Mouse (Mus musculus): ENCODE results near the gene Pde10a. TPM values are rescaled to one million over a fixed set of nuclear protein-coding genes. Genes with fewer than 3 reads are reported as not detected.

Pde10a gene
- total and polyA plus RNA-seq, 3 experiments = 13.8 to 36.2 (median 21.4) TPM

DNA sequence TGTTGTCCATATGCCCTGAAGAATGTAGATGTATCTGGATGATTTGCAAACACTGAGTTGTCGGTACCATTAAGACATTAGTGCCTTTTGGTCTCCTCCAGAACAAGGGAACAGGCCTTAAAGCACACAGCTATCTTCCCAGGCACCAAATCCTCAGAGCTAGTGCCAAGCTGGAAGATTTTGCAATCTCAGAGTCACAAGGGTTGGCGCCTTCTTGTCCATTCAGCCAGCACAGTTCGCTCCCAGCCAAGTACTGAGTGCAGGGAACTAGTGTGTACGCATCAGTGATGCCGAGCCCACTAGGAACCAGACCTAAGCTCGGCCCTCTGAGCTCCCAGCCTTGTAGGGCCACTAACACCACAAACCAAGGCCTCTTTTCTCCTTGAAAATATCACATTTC lies 440.0 kb downstream of the Pde10a start:
- no peak for DNase-seq

DNA sequence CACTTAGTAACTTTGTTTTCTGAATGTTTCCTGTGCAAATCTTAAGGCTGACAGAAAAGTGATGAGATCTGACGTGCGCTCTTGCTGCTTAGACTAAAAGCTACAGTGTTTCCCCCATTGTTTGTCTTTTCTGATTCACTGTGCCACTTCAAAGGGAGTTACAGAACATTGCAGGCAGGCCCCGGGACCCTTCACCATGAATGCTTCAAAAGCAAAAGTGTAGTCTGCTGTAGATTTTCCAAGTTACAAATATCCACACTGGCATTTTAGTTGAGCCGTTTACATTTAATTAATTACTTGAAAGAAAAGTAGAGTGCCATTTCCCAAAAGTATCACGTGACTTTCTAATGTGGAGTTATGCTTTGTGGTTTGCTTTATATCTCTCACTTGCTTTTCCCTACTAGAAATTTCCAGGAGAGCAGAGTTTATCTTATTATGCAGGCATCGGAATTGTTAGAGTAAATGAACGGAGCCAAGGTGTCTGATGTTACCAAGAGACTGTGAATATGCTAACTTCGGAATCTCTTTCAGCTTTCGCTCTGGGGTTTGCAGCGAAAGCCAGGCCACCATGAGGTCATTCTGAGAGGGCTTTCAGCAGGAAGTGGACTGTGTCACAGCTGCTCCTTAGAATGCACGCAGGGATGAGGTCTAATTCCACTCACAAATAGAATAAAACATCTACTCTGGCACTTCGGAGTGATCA lies 447.1 kb downstream of the Pde10a start:
- no peak for DNase-seq

DNA sequence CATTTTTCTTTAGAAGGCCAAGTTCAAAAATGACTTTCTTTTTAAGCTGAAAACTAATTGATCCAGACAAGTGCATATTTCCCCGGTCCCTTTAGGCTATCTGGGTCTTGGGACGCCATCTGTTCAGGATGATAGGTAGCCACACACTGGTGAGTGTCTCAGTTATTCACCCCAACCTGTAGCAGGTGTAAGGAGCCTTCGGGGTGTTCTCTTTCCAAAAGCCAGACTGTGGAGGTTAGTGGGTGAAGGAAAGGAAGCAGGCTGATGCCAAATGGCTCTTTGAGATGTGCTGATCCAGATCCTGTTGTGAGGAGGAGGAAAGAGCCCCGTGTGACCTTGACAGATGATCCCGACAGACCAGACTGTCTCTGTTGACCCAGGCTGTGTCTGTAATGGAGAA lies 448.2 kb downstream of the Pde10a start:
- DNase-seq = no peak

DNA sequence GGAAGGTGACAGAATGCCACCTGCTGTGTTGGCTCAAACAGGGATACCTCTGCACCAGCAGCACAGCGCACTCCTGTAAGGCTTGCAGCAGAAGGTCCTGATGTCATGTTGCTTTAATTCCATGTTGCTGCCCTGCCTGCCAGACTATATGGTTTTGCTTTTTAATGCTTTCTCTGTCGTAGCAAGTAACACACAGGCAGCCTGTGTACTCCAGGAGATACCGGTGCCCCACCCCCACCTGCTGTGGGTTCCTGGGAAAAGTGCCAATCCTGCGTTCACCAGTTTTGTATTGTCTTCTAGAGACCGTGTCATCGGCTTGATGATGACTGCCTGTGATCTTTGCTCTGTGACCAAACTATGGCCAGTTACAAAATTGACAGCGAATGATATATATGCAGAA lies 449.3 kb downstream of the Pde10a start:
- DNase-seq = no peak

DNA sequence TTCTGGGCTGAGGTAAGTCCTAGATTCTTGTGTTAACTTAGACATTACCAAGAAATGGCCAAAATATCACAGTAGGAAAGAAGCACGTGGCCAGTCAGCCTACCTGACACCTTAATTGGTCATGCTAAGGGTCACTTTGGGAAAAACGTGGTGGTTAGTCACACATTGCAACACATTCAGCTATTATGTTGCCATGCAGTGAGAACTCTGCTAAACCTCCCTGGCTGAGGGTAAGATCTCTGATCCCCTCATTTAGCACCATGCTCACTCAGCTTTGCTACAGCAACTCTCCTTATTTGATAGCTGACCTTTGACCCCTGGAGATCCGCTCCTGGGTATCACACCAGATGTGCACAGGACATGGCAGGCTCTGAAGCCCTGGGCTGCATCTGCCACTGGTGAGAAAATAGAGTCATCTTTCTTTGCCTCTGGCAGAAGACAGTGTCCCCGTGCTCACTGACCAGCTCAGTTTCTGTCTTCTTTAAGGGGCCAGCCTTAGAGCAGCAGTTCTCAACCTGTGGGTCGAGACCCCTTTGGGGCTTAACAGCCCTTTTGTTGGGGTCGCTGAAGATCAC lies 449.7 kb downstream of the Pde10a start:
- DNase-seq = no peak

DNA sequence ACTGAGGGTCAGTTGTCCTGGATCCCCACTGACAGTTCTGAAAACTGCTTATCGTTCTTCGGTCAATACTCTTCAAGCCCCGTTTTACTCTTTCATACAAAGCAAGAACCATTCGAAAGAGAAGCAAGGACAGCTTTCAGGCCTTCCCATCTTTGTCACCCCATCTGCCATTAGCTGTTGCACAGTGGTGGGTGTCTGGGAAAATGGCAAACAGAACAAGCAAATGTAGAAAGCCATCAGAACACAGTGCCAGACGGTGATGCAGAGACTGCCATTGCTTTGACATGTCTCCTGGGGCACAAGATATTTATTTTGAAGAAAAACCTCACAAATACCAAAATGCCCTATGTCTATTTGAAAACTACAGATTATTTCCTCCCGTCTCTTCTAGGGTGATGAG lies 451.6 kb downstream of the Pde10a start:
- DNase-seq = no peak

DNA sequence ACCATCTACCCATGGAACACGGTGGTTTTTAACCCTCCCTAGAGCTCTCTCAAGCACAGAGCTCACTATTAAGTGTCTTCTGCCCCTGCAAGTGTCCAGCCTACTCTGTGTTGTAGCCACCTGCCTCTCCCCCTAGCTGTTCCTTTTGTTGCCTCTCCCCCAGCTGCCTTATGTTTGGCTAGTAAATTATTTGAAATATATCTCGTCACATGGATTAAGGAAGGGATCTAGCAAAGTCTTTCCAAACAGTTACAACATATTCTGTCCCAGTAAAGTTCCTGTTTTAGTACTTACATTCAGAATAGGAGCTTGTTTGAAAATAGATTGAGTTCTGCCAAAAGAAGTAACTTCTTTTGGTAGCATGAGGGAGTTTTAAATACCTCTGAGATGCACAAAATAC lies 452.1 kb downstream of the Pde10a start:
- no peak for DNase-seq

DNA sequence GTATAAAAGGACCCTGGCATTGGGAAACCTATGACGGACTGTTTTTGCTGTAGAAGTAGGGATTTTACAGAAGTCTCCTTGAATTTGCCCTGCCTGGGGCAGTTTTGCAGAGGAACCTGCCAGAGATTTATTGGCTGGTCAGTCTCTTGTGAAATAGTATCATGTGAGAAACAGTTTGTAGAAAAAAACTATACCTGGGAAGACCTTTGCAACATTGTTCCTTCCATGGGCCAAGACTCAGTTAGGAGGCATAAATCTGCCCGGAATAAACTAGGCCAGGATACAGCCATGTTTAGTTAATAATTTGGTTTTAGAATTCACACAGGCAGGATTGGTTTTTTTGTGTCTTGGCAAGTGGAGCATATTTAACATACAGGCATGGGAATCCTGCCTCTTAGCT lies 458.4 kb downstream of the Pde10a start:
- no peak for DNase-seq

DNA sequence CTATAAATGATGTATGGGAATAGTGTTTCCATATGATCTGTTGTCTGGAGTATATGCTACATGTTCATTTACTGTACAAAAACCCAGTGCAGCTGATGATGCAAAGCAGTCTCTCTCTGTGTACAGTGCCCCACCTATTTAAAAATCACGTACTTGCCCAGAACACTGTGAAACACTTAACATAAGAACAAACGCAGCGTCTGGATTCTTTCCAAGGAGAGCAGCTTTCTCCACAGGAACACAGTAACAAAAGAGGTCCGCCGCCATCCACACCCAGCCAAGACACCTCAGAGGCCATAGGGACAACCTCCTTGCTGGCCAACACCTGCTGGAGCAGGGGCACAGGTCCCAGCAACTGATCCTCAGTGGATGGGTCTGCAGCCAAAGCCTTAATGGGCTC lies 460.5 kb downstream of the Pde10a start:
- no peak for DNase-seq

DNA sequence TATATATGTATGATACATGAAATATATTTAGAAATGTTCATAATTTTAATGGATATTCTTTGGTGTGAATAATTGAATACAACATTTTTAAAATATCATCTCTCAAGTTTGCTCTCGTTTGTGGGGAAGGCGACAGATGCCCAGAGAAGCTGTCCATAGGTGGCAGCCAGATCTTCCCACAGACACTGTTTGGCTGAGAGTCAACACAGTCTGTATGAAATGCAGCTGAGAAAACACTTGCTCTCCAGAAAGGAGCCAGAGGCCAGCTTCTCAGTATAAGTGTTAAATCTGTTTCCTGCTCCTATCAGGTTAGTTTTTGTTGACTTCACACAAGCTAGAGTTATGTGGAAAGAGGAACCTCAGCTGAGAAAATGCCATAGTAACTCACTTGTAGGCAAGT lies 461.4 kb downstream of the Pde10a start:
- no peak for DNase-seq

DNA sequence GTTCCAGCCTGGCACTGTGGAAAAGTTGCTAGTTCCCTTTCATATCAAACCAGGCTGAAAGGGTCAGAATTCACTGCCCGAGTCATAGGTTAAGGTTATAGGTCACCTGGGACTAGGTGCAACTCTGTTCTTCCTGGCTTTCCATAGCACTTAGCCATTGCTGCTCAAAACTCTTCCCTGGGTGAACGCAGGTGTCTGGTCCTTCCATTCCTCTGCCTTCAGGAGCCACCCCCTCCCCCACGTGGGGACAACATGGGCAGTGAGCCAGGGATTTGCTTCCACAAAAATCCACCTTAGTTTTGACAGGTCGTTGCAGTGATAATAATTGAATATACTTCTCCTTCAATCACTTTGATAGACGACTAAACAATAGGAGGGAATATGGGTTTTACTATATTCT lies 462.2 kb downstream of the Pde10a start:
- DNase-seq = peak; percentile 13

DNA sequence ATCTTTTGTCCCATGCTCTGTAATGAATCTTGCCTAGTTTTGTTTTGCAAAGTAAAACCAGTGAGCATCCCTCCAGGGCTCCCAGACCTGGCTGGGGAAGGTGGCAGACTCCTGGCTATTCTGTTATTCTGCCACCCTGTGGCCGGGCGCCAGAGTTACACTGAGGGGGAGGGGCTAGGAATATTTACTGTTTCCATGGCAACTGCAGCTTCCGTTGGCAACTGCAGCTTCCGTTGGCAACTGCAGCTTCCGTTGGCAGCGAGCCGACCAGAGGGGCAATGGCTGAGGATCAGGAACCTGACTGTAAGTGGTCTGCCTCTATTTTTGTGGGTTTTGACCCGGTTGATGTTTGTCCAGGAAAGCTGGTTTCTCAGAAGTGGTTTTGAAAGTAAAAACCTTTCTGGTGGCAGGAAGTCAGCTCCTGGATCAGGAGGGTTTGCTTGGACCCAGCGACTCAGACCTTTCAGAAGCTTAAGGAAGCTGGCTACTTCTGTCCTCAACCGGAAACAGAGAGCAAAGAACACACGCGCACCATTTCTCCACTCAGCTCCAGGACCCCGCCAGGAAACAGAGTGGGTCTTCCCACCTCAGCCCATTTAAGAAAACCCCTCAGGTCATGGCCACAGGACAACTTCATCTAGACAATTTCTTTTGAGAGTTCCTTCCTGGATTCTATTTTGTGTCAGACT lies 463.1 kb downstream of the Pde10a start, which contains the start of gene 1700010I14Rik:
Gene 1700010I14Rik (plus strand): TSS at position 215 of the 689 bp plus-strand sequence.
- DNase-seq = peak; percentile 90

DNA sequence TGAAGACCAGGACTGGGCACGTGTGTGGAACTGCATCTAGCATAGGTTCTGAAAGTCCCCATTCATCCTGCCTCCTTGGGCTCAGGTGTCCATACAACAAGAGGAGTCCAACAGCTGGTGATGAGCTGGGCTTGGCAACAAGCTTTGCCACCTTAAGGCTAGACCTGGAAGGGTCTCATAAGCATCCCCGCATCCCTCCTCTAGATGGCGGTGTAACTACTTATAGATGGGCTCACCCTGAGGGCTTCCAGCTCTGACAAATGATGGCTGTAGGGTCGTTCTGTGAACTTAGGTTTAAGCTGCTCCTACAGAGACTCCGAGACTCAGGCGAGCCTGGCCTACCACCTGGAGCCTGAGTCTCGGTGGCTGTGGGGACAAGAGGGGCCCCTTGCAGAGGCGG lies 466.0 kb downstream of the Pde10a start:
- no peak for DNase-seq

DNA sequence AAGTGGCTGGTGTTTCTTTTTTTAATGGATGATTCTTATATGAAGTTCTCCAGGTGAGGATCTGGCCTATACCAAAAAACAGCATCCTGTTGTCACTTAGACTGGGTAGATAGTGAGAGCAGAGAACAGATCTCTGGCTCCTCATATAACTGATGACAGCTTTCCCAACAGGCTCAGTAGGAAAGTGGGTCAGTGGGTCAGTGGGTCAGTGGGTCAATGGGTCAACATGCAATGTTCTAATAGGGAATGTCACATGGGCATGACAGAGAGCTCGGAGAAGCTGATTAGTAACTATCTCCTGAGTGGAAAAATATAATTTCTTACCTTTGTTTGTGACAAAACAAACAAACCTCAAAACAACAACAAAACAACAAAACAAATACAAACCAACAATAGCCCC lies 470.2 kb downstream of the Pde10a start:
- peak; percentile 35 for DNase-seq

DNA sequence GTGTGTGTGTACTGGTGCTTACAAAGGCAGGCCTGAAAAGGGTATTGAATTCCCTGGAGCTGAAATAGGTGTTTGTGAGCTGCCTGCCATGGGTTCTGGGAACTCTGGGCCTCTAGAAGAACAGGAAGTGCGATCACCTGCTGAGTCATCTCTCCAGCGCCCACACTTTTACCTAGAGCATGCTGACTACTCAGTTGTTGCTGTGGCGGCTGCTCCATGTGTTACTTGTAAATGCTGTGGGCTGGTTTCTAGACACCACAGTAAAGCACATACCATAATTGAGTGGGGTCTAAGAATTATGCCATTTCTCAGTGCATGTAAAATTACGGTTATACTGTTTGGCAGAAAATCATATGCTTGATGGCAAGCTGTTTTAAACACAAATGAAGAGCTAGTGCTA lies 477.3 kb downstream of the Pde10a start:
- DNase-seq = no peak

DNA sequence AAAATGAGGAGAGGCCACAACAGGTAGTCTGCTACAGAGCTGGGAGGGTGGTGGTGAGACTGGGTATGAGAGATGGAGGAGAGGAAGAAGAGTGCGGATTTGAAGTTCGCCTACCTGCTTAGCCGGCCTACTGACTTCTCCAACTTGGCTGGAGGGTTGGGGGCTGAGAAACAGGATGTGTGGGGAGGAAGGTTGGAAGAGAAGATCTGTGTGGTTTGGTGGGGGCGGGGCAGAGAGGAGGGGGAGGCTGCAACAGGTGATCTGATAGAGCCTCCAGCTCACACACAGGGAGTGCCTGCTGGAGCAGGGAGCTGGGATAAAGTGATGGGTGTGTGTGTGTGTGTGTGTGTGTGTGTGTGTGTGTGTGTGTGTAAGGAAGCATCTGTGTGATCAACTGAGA lies 479.3 kb downstream of the Pde10a start:
- no peak for DNase-seq

DNA sequence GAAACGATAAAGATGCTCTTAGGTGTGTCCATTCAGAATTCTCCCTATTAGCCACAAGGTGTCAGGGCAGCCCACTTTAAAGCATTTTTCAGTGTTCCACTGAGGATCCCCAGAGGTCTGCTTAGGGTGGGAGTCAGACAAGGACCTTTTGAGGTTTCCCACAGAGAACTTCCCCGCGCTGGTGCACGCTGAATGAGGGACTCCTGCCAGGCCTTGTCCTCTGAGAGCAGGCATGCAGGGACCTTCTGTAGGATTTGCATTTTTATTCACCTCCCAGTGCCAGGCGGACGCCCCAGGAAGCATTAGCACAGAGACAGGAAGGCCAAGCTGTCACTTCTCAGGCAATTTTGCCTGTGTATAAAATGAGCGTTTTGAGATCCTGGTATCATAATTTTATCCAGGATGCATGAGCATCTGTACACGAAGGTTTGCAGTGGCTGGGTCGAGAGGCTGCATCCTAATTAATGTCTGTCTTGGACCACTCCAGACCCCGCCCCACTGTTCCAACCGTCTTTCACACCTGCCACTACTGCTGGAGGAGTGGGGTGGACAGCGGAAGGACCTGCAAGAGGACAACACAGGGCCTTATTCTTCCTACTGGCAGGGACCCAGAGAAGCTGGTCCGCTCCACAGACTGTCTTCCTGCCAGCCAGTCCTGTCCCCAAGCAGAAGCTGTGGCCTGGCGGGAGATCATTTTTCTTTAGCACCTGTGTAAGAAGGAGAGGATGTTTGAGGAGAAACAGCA lies 498.2 kb downstream of the Pde10a start:
- no peak for DNase-seq

DNA sequence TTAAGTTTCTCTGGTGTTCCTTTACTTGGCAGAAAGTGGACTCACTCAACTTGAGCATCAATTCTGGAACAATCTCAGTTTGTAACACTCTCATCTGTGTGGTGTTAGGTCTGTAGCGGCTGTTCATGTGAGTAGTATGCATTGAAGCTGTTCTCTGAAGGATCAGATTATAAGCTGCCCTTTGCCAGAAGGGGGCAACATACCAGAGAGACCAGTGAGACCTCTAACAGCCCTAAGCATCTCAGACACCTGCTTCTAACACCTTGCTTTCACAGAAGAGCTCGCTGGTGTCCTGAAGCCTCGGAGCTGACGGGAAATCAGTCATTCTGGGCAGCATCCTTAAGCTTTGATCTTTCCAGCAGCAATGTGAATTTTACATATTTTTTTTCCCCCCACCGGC lies 505.0 kb downstream of the Pde10a start:
- no peak for DNase-seq

DNA sequence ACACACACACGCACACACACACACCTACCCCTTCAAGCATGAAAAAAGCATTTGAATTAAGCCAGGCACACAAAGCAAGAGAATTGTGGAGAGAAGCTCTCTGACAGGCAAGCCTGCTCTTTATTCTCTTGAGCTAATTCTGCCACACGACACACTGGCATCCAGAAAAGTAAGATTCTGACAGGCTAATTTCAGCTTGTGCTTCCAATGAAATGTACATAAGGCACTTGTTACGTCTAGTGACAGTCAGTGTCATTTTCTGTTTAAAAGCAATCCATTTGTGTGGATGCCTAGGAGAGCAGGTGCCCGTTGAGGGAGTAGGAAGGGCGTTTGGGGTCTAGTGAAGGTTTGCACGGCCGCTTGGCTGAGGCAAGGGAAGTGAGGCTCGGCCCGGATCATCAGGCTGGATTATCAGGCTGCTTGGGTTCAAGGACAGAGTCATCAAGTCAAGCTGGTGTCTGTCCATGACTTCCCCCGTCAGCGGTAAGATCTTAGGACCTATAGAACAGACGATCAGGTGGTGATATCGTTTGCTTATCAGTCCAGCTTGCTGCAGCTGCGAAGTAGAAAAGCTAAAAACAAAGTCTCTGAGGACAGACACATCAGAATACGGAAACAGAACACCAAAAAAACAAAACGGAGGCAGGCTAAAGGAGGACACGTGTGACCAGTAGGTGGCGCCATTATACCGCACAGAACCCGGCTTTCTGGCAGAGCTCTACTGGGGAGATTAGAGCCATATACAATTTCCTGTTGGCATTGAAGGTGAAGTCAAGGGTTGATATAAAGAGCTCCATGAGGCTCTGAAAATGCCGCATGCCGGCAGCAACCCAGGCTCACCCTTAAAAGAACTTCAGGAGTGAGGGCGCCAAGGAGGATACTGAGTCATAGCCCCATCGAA lies 506.3 kb downstream of the Pde10a start:
- DNase-seq = peak; percentile 76

DNA sequence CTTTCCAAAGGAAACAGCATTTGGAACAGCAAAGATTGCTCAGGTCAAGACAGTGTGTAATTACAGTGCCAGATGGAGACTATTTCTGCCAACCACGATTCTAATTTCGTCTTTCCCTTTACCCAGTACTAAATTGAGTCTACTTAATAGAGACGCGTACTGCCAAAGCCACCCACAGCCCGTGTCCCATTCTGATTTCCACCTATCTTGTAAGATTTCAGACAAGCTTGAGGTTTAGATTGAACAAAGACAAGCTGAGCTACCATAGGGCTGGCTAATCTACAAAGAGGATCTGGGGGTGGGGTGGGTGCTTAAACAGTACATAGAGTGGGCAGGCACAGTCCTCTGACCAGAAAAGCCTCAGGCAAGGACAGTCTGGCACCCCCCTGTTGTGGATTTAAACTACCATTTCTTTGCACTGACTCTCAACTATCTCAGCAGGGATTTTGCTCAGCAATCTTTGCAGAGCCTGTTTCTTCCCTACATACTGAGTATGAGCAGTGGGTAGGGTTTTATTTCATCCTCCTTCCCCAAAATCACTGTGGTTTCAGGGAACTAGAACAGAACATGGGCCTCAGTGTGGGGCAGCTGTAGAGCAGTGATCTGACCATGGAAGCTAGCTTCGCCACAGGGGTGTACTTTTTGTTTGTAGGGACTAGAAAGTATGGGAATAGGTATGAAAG lies 507.3 kb downstream of the Pde10a start:
- DNase-seq = no peak

DNA sequence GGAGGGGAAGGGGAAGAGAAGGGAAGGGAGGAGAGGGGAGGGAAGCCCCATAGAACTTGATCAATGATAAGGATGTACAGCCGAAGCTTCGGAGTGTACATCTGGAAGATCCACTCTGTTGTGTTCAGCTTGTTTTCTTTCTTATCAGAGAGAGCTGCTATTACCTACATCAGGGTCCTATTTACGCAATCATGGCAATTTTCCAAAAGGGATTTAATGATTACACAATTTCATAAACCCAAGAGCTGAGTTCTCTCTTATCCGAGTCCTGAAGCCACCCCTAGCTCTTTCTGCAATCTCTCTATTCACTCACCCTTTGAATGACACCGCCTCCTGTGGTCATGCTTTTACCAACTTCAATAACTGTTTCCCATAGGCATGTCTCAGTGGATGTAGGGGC lies 508.3 kb downstream of the Pde10a start:
- DNase-seq = no peak

All from adrenal gland, adult 2 months (tissue).